Mouse (Mus musculus): ENCODE data around the gene Bicc1. TPM values are rescaled to one million over a fixed set of nuclear protein-coding genes. Genes with fewer than 3 reads are reported as not detected.
A peak's percentile ranks its signal among the peaks of the same experiment; 100 is the strongest.

Bicc1 gene
- total RNA-seq, 2 experiments from 2014 or later, result 4.2 to 5.6 TPM

DNA sequence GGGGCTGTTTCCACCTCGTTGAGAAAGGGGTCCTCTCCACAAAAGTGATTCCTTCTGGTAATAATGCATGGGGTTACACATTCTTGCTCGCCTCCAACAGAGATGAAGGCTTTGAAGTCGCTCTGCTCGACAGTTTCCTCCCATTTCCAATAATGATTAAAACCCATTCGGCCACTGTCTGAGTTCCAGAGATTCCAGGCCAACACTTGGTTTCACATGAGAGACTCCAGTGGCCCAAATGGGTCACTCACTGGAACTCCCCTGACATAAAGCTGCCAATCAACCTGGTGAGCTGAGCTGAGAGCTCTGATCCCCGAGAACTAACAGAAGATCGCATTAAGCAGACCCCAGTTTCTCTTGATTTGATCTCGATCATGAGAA is 31.6 kb downstream of the Bicc1 start:
- no peak for DNase-seq (ENCODE audit: low spot score in 2 of 2)
- intact Hi-C loops (cut with DNase I), result no loop called here

DNA sequence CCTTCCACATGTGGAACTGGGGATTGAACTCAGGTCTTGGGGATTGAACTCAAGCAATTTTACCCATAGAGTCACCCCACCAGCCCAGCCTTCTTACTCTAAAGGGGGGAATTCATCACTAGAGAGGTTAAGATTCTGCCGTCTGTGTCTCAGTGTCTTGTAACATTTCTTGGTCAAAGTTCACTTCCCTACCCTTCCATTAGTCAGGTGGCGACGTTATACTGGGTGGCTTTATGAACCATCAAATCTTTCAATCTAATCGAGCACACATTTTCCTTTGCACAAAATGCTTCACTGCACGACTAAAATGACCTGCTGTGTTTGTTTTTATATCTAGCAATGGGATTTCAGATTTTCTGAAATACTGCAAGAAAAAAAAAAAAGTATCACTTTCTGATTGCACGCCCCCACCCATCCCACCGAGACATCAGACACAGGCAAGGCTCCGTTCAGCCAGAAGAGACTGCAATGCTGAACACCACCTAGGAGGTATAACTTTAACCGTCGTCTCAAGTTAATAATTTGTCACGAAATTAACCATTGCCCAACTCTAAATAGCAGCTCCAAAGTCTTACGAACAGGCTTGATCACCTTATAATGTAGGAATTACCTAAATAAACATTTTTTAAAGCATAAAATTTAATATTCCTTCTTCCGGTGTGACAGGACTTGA is 32.1 kb downstream of the Bicc1 start:
- no peak for DNase-seq (ENCODE audit: low spot score in 2 of 2)
- intact Hi-C loops (cut with DNase I), result no loop called here

DNA sequence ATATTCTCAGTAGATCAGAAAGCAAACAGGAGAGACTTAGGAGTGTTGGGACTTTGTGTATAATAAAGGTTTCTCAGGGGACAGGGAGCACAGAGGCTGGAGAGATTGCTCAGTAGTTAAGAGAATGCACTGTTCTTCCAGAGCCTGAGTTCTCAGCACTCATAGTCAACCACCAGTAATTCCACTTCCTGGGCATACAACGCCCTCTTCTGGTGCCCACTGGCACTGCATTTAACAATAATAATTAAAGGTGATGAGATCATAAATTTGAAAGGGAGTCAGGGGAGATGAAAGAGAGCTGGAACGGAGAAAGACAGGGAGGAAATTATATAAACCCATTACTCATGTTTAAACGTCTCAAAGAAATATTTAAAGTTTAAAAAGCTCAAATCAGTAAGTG is 35.5 kb downstream of the Bicc1 start:
- DNase-seq (ENCODE audit: low spot score in 2 of 2), result no peak
- intact Hi-C loops (cut with DNase I), result no loop called here

DNA sequence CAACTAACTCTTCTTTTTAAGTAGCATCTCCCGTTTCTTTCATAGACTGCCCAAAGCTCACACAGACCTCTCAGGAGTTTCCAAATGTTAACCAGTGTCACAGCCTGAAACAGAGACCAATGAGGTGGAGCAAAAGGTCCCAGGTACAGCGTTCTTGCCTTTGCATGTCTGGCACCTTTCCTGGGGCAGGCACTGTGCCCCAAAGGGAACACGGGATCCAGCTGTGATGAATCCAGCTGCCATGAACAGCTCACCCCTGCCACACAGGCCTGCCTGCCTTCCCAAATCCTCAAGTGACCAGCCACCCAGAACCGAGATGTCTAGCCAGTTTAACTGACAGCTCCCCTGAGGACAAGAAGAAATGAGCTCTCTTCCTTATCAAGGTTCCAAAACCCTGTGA is 36.1 kb downstream of the Bicc1 start:
- no peak for DNase-seq (ENCODE audit: low spot score in 2 of 2)
- intact Hi-C loops (cut with DNase I), result no loop called here

DNA sequence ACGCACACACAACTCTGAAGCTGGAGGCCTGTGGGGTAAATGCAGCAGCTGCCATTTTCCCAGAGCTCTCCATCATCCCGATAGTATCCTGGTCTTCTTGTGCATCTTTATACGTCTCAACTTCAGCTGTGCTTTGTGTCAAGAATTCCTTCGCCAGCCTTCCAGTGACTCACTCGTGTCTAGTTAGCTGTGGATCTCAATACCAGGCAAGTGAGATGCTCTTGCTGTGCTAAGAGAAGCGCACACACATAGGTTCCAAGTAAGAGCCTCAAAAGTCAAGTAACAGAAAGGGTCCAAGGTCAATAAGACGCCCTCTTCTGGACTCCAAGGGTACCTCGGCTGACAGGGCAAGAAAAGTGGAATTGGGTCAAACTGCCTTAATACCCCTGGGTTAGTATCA is 37.0 kb downstream of the Bicc1 start:
- DNase-seq (ENCODE audit: low spot score in 2 of 2), result no peak
- intact Hi-C loops (cut with DNase I), result no loop called here

DNA sequence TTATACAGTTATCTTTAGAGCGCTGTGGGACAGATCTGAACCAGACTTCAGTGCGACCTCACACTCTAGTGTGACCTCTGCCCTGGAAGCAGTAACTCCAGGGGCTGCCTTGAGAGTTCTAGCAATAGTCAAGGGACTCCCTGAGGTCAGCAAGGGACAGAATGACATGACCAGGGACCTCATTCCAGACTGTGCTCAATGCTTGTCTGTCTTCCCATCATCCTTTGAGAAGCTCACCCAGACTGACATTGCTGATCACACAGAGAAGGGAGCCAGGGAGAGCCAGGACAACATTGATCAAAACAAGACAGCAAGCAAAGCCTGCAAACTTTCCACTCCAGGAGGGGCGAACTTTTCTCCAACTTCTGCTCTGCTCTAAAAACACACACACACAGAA is 38.7 kb downstream of the Bicc1 start:
- intact Hi-C loops (cut with DNase I), result no loop called here
- DNase-seq (ENCODE audit: low spot score in 2 of 2), result no peak

DNA sequence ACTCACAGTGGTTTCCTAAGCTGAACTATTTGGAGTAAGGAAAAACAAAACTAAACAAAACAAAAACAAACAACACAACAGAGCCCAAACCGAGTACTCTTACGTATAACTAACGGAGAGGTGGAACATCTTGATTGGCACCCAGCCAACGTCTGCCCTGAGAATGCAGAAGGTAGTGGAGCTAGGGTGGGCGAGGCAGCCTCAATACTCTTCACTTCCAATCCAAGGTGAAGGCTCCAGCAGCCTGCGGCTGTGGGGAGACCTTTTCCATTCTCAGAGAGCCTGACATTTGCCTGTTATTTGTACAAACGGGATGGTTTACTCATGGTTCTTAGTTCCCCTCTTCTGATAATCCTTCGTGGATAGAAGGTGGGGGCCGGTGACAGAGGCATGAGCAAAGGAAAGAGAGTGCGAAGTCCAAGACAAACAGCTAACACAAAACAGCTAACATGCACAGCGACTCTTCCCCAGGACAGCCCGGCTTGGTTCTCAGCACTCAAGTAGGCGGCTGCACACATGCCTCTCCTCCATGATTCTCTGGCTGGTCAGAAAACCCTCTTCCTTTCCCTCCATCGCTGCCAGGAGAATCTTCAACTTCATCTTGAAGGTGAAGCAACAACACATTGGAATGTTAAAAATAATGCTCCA is 39.3 kb downstream of the Bicc1 start:
- intact Hi-C loops (cut with DNase I), result no loop called here
- DNase-seq (ENCODE audit: low spot score in 2 of 2), result no peak

DNA sequence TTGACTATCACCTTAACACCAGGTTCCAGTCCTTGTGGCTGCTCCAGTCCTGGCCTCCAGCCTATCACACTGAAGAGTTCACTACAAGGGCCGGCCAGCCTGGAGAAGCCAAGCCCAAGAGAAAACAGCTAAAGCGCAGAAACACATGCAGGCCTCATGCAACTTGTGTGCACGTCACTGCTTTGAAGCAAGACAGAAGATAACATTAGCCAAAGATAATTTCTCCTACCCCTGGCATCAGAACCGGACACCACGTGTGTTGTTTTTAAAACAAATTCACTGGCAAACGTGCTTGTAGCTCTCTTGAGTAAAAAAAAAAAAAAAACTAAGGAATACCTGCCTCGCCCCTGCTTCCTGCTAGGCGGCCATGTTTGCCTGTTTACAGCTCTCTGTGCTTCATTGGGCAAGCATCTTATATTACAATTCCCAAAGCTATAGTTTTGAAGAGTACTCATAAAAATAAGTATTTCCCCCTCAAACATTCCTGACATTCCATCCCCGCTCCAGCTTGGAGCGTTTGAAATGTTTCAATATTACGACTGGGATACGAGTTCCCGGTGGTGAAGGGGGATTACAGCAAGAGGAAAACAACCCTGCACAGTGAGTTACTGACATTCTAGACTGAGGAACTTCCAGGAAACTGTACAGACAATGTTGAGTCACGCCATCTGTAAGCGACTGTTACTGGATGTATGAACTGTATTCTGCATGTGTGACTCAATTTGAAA is 40.2 kb downstream of the Bicc1 start:
- intact Hi-C loops (cut with DNase I), result no loop called here
- DNase-seq (ENCODE audit: low spot score in 2 of 2), result no peak

DNA sequence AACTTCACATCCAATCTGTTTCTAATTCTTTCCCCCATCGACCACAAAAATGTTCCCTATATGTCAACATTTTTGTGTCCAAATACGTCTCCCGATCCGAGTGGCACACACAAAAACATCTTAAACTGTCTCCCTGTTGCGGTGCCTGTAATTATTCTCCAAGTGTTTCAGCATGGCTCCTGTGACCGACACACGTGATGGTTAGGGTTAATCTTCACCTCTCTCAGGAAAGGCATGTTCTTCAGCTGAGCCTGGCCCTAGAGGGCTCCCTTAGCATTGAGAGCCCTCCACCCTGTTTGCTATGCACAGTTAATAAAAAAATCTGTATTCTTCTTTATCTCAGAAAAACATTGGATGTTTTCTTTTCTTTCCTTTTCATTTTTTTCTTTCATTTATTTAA is 41.7 kb downstream of the Bicc1 start:
- DNase-seq (ENCODE audit: low spot score in 2 of 2), result no peak
- intact Hi-C loops (cut with DNase I), result no loop called here

DNA sequence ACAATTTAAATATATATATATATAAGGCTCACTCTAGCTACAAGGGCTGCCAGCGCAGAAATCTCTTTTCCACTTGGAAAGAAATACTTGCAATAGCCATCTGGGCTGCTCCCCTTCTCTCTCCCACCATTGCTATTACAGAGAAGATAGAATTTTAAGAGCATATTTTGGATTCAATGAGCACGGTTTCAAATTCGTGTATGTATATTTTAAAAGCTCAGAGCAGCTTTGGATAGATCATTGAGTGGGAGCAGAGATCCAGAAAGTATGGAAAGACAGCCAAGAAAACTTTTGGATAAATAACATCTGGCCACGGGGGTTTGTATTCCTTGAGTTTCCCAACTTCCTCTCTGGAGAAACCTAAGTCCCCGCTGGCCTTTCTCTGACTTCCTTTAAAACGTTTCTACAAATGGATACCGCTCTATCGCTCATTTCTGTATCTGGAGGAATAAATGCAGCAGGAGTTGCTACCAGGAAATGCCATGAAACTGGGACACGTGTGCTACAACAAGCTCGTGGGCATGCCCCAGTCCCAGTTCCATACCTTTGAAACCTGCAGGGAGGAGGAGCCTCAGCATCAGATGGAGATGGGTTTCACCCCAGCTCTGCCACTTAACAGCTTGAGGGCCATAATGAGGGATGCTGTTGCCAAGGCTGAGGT is 45.1 kb downstream of the Bicc1 start:
- peak; percentile 19 to 21 for DNase-seq (ENCODE audit: low spot score in 2 of 2)
- intact Hi-C loops (cut with DNase I), result no loop called here

DNA sequence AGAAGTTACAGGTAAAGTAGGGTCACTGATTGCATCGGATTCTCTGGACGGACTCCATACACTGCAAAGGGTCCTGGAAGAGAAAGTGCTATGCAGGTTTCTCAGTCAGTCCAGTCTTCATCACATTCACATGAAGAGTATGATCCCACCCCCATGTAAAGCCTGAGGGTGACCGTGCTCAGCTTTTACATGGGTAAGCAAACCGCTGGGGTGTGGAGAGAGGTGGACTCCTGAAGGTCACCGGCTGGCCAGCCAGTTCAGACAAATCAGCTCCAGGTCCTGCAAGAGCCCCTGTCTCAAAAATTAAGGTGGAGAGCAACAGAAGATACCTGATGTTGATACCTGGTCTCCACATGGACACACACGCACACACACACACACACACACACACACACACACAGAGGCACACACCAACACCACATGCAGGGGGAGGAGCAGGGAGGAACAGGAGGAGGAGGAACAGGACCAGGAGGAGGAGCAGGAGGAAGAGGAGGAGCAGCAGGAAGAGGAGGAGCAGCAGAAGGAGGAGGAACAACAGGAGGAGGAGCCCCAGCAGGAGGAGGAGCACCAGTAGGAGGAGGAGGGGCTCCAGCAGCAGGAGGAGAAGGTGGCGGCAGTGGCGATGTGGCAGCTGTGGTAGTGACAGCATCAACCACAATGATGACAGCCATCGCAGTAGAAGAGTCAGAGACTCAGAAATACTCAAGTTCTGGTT is 52.9 kb downstream of the Bicc1 start:
- intact Hi-C loops (cut with DNase I), result no loop called here
- DNase-seq (ENCODE audit: low spot score in 2 of 2), result no peak

DNA sequence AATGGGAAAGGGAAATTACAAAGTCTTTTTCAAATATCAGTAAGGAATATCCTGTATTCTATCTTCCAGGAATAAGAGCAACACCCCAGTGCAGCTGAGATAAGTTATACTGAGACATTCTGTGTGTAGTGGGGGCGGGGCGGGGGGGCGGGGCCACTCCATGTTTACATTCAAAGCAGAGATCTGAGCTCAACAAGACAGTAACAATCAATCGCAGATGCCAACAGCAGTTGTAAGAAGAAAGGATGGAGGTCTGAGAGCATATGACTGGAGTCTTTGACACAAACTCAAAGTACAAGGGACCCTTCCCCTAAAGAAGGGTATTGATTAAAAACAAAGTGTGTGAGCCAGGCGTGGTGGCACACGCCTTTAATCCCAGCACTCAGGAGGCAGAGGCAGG is 54.7 kb downstream of the Bicc1 start:
- DNase-seq (ENCODE audit: low spot score in 2 of 2), result no peak
- intact Hi-C loops (cut with DNase I), result no loop called here

DNA sequence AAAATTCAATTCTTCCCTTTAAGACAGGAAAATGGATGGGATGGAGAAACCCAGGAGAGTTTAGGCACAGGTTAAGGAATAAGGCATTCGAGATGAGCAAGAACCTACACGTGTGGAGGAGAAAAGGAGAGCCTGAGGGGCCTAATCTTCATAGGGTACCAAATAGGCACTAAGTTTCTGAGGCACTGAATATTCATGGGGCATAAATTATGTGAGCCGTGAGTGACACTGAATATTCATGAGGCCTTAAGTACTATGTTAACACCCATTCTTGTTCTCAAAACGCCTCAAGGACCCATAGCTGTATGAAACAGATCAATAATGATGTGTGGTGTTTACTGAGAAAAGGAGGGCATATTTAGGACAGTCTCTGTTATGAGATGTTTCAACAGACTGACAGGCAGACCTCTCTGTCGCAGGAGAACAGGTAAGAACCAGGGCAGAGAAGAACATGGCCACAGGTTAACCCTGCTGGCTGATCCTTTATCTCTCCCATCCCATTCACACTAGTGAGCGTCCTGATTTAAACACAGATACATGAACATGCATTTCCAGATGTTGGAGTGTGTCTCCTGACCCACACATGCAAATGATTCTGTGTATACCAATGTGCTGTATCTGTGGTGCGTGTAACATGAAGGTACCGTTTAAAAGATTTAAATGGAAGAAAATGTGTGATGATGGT is 58.5 kb downstream of the Bicc1 start:
- DNase-seq (ENCODE audit: low spot score in 2 of 2), result no peak
- intact Hi-C loops (cut with DNase I), result no loop called here

DNA sequence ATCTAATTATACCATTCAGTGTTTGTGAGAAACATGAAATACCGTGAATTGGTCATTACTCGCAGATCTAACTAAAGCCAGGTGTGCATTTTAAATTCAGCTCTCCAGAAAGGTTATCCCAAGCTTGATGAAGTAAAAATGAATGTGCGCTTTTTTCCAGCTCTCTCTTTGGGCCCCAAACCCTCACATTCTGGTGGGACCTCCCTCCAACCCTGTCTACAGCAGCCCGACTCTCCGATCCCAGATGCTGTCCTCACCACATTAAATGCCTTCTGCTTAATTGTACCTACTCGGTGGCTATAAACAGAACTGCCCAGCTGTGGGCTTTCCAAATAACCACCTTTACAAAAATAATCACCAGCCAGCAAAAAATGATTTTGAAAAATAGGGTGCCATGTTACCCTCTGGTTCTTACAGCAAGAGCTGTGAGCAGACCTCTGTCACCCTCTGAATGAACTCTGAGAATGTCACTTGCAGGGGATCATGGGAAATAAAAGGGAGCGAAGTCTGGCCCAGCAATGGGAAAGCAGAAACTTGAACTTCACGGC is 64.7 kb downstream of the Bicc1 start:
- intact Hi-C loops (cut with DNase I), result no loop called here
- DNase-seq (ENCODE audit: low spot score in 2 of 2), result no peak

DNA sequence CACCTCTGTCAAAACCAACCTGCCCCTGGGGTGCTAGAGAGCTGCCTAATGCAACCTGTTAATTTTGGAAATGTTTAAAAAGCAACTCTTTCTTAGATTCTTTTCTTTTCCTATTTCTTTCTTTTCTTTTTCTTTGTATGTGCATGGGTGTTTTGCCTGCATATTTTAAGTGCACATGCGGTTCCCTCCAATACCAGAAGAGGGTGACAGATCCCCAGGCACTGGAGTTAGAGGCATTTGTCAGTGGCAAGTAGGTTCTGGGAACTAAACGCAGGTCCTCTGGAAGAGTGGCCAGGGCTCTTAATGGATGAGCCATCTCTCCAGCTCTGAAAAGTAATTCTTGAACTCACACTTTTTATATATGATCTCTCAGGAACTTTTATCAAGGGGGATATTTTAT is 66.2 kb downstream of the Bicc1 start:
- DNase-seq (ENCODE audit: low spot score in 2 of 2), result no peak
- intact Hi-C loops (cut with DNase I), result no loop called here

DNA sequence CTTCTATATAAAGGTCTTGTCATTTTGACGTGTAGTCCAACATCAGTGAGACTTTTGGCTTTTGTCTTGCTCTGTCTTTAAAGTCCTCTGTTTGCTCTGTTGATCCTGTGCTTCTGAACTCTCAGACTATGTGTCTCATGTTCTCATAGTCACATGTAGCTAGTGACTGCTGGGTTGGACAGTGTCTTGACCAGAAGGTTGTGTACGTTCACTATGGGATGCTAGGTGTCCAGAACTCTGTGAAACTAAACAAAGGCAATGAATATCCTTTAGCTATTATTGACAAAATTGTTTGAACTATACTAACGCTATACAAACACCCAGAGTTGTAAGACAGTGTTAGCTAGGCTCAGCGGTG is 72.2 kb downstream of the Bicc1 start:
- intact Hi-C loops (cut with DNase I), result no loop called here
- DNase-seq (ENCODE audit: low spot score in 2 of 2), result no peak

DNA sequence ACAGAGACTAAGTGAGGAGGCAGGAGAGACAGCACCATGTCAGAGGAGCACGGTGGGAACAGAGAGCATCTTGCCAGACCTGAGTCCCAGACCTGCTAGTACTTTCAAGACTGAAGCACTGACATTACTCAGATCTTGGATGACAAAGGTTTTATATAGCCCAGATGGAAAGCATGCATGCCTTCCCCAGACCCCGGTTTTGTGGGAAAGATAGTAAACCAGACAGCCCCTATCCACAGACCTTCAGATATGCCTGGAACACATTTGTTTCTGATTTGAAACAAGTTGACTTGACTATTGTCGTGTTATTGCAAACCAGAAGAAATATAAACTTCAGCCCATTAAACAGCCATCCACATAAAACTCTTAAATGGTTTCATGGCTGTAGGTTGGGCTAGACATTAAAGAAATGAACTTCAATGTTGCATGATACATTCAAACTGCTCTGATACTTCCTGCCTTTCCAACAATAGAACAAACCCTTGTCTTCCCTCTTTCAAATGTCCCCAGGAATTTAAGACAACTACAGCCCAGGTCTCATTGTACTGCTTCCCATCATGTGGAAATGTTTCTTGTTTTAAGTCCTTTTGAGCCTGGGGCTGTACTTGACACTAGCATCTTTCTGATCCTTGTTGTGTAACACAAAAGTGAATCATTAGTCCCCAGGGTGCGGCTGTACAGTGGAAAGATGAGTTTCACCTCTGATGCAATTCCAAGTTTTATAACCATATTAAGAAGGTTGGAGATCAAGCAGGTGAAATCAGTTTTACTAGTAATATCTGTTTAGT is 72.7 kb downstream of the Bicc1 start:
- intact Hi-C loops (cut with DNase I), result no loop called here
- DNase-seq (ENCODE audit: low spot score in 2 of 2), result no peak

DNA sequence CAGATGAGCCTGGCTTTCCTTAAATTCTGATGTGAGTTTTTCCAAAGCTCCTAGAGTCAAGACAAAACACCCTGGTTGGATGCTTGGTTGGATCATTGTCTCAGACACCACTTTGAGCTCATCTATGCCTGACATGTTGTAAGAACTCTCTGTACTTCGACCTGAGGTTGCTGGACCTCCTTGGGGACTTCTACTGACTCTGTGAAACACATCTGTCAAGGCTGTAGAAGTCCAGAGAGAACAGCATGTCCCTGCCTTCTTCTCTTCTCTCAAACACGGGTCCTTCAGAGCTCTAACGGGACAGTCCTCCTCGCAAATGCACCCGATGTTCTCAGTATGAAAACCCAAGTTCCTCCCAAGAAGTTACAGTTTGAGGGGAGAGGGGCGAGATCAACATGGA is 76.5 kb downstream of the Bicc1 start:
- intact Hi-C loops (cut with DNase I), result no loop called here
- no peak for DNase-seq (ENCODE audit: low spot score in 2 of 2)

DNA sequence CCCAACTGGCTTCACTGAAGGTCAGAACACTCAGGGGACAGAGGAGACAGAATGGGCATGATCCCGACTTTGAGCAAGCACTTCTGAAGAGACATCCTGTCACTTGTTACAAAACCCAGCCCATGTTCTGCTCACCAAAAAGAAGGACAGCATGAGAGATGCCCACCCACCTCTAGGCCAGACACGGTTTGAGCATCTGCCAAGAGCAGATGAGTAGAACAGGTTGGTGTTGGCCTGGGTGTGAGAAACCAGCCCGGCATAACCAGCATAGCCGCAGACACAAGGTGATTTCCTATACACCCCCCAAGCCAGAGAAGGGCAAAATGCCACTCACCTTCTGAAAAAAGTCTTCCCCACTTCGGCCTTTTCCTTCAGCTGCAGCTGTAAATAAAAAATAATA is 80.6 kb downstream of the Bicc1 start:
- intact Hi-C loops (cut with DNase I), result no loop called here
- DNase-seq (ENCODE audit: low spot score in 2 of 2), result no peak
